Mouse (Mus musculus): Measurements from ENCODE around the gene Wdr27. TPM values are rescaled to one million over a fixed set of nuclear protein-coding genes. Genes with fewer than 3 reads are reported as not detected.

Gene Wdr27
- total and polyA plus RNA-seq, 3 experiments, result 1.7 to 2.3 (median 2.1) TPM

GRCm38 (mm10) chr17:14912420-14912819 lies 30.5 kb downstream of the Wdr27 start:
- in situ Hi-C loops (cut with MboI; ENCODE audit: low pct_ligation_motif_present, low pct_unique_long_range_greater_than_20kb, low sequenced_read_pairs) (loop anchor here (25.0 kb wide), 1 partner anchor 625 kb away; the partner anchor contains the start of gene Smoc2), dilution Hi-C loops (cut with MboI; ENCODE audit: extremely low pct_ligation_motif_present, extremely low pct_unique_long_range_greater_than_20kb, low sequenced_read_pairs) (no loop called here)
- peak; percentile 31 for DNase-seq (ENCODE audit: extremely low read depth)
- Histone ChIP-seq H3K4me1 (ENCODE audit: control insufficient read depth in 1 of 2, insufficient read depth in 2 of 2) (peaks cover 0 to 7% of the 10 kb centered on the region in 2 experiments; a peak in 2 of 4 replicates), H3K4me2 (ENCODE audit: insufficient read depth, low read depth, poor library complexity, severe bottlenecking) (no peak overlapping the region), H3K27me3 (replicated peaks) (no peaks in the 10 kb centered on the region), H3K9ac (ENCODE audit: insufficient read depth, low read depth) (no peak overlapping the region), H3K9me3 (replicated peaks; ENCODE audit: low read length) (no peaks in the 10 kb centered on the region), H3K27ac (ENCODE audit: insufficient read depth, low read depth) (no peak overlapping the region), H3K79me2 (replicated peaks; ENCODE audit: control insufficient read depth, extremely low read depth, insufficient read depth, poor library complexity, severe bottlenecking) (no peaks in the 10 kb centered on the region), H3K36me3 (replicated peaks in 1 of 2; ENCODE audit: control insufficient read depth in 1 of 2, insufficient read depth in 1 of 2, low read length in 1 of 2) (peaks cover 0 to 8% of the 10 kb centered on the region in 2 experiments), H3K4me3 (replicated peaks in 1 of 3; ENCODE audit: low read depth in 2 of 3, low read length in 2 of 3, poor library complexity in 1 of 3) (no peak overlapping the region)
- TF ChIP-seq TCF12 (IDR thresholded peaks at IDR 0.05; ENCODE audit: low read depth, low read length), result no peak
- peak; percentile 48 for TF ChIP-seq SMC3 (IDR thresholded peaks at IDR 0.05; ENCODE audit: low read depth, low read length)
- TF ChIP-seq MAFK (IDR thresholded peaks at IDR 0.05; ENCODE audit: insufficient replicate concordance, low read length), result no peak
- no peak for TF ChIP-seq MAZ (IDR thresholded peaks at IDR 0.05; ENCODE audit: low read depth, low read length)
- peak; percentile 17 for TF ChIP-seq RAD21 (IDR thresholded peaks at IDR 0.05; ENCODE audit: low read depth, low read length)
- peak; percentile 29 for TF ChIP-seq ZNF384 (IDR thresholded peaks at IDR 0.05; ENCODE audit: low read depth, low read length)
- no peak for TF ChIP-seq TBP (conservative IDR thresholded peaks at IDR 0.05; ENCODE audit: low read depth, low read length)
- TF ChIP-seq CTCF (conservative IDR thresholded peaks at IDR 0.05 in 1 of 2, IDR thresholded peaks at IDR 0.05 in 1 of 2; ENCODE audit: low read depth in 2 of 2, low read length in 2 of 2), result peak; percentile 21 to 60; a peak in 2 of 4 replicates
- no peak for TF ChIP-seq ZMIZ1 (IDR thresholded peaks at IDR 0.05; ENCODE audit: low read depth, low read length)

GRCm38 (mm10) chr17:14910771-14911170 lies 32.2 kb downstream of the Wdr27 start:
- H3K4me2 ChIP-seq (ENCODE audit: insufficient read depth, low read depth, poor library complexity, severe bottlenecking), result no peak overlapping the region

More at GRCm38 (mm10) chr17:14910771-14911170, 32.2 kb downstream of the Wdr27 start:
- TF ChIP-seq RCOR1 (conservative IDR thresholded peaks at IDR 0.05; ENCODE audit: low read depth, low read length), result no peak
- no peak for TF ChIP-seq ZMIZ1 (IDR thresholded peaks at IDR 0.05; ENCODE audit: low read depth, low read length)
- TF ChIP-seq SMC3 (IDR thresholded peaks at IDR 0.05; ENCODE audit: low read depth, low read length), result no peak
- no peak for TF ChIP-seq MAX (IDR thresholded peaks at IDR 0.05; ENCODE audit: low read length)
- no peak for TF ChIP-seq BHLHE40 (IDR thresholded peaks at IDR 0.05; ENCODE audit: low read depth, low read length)
- TF ChIP-seq MAFK (IDR thresholded peaks at IDR 0.05; ENCODE audit: insufficient replicate concordance, low read length), result no peak
- no peak for TF ChIP-seq MXI1 (IDR thresholded peaks at IDR 0.05; ENCODE audit: low read depth, low read length)
- no peak for TF ChIP-seq USF2 (conservative IDR thresholded peaks at IDR 0.05; ENCODE audit: low read depth, low read length)
- TF ChIP-seq ZKSCAN1 (IDR thresholded peaks at IDR 0.05; ENCODE audit: borderline replicate concordance, low read depth, low read length), result no peak
- no peak for TF ChIP-seq POLR2AphosphoS2 (IDR thresholded peaks at IDR 0.05; ENCODE audit: low read depth, low read length)
- TF ChIP-seq RAD21 (IDR thresholded peaks at IDR 0.05; ENCODE audit: low read depth, low read length), result no peak
- TF ChIP-seq USF1 (IDR thresholded peaks at IDR 0.05; ENCODE audit: low read depth, low read length), result no peak
- no peak for TF ChIP-seq NELFE (IDR thresholded peaks at IDR 0.05; ENCODE audit: low read depth, low read length)
- TF ChIP-seq CHD1 (IDR thresholded peaks at IDR 0.05; ENCODE audit: low read depth, low read length), result no peak
- no peak for TF ChIP-seq GABPA (IDR thresholded peaks at IDR 0.05; ENCODE audit: insufficient replicate concordance, low read depth, low read length)
- no peak for TF ChIP-seq MYC (IDR thresholded peaks at IDR 0.05; ENCODE audit: low read depth, low read length)
- TF ChIP-seq CTCF (conservative IDR thresholded peaks at IDR 0.05 in 1 of 2, IDR thresholded peaks at IDR 0.05 in 1 of 2; ENCODE audit: low read depth in 2 of 2, low read length in 2 of 2), result no peak
- no peak for TF ChIP-seq HCFC1 (IDR thresholded peaks at IDR 0.05; ENCODE audit: low read depth, low read length)
- no peak for TF ChIP-seq KAT2A (IDR thresholded peaks at IDR 0.05; ENCODE audit: insufficient replicate concordance, low read length)
- in situ Hi-C loops (cut with MboI; ENCODE audit: low pct_ligation_motif_present, low pct_unique_long_range_greater_than_20kb, low sequenced_read_pairs) (loop anchor here (25.0 kb wide), 1 partner anchor 623 kb away; the partner anchor contains the start of gene Smoc2), dilution Hi-C loops (cut with MboI; ENCODE audit: extremely low pct_ligation_motif_present, extremely low pct_unique_long_range_greater_than_20kb, low sequenced_read_pairs) (no loop called here)
- Histone ChIP-seq H3K9me3 (replicated peaks; ENCODE audit: low read length) (no peaks in the 10 kb centered on the region), H3K4me1 (ENCODE audit: control insufficient read depth in 1 of 2, insufficient read depth in 2 of 2) (peaks cover 0 to 7% of the 10 kb centered on the region in 2 experiments; a peak in 2 of 4 replicates), H3K4me3 (replicated peaks in 1 of 3; ENCODE audit: low read depth in 2 of 3, low read length in 2 of 3, poor library complexity in 1 of 3) (no peak overlapping the region), H3K27me3 (replicated peaks) (no peaks in the 10 kb centered on the region), H3K9ac (ENCODE audit: insufficient read depth, low read depth) (no peak overlapping the region), H3K27ac (ENCODE audit: insufficient read depth, low read depth) (no peak overlapping the region), H3K79me2 (replicated peaks; ENCODE audit: control insufficient read depth, extremely low read depth, insufficient read depth, poor library complexity, severe bottlenecking) (no peaks in the 10 kb centered on the region), H3K36me3 (replicated peaks in 1 of 2; ENCODE audit: control insufficient read depth in 1 of 2, insufficient read depth in 1 of 2, low read length in 1 of 2) (peaks cover 0 to 4% of the 10 kb centered on the region in 2 experiments)
- DNase-seq (ENCODE audit: extremely low read depth), result no peak

All from CH12.LX (cell line).